Mouse (Mus musculus): Measurements from ENCODE around the gene Tmem88. TPM values are rescaled to one million over a fixed set of nuclear protein-coding genes. Genes with fewer than 3 reads are reported as not detected.

Gene Tmem88
- total RNA-seq, 2 experiments from 2014 or later: 37.1 to 38.3 TPM

- DNase-seq: no peak
These were observed 18.5 kb upstream of the Tmem88 start for GRCm38 (mm10) chr11:69416509-69416908.

GRCm38 (mm10) chr11:69415668-69416451 lies 17.8 kb upstream of the Tmem88 start:
- peak; percentile 65 for DNase-seq

GRCm38 (mm10) chr11:69415327-69415667 lies 17.3 kb upstream of the Tmem88 start:
- peak; percentile 80 for DNase-seq

- DNase-seq: no peak
These were observed 16.6 kb upstream of the Tmem88 start for GRCm38 (mm10) chr11:69414421-69415326.

GRCm38 (mm10) chr11:69413221-69414181 lies 15.5 kb upstream of the Tmem88 start, which contains the start of gene Kdm6b:
Gene Kdm6b, minus strand, starts transcription at chr11:69413675.
- DNase-seq: peak; percentile 26

- no peak for DNase-seq
These were observed 14.5 kb upstream of the Tmem88 start for GRCm38 (mm10) chr11:69412548-69412947.

GRCm38 (mm10) chr11:69411538-69412203 lies 13.6 kb upstream of the Tmem88 start:
- peak; percentile 88 for DNase-seq

GRCm38 (mm10) chr11:69411073-69411535 lies 13.1 kb upstream of the Tmem88 start:
- peak; percentile 98 for DNase-seq

- peak; percentile 69 for DNase-seq
These were observed 12.5 kb upstream of the Tmem88 start for GRCm38 (mm10) chr11:69410310-69411072.

GRCm38 (mm10) chr11:69410045-69410309 lies 11.9 kb upstream of the Tmem88 start:
- no peak for DNase-seq

- DNase-seq: peak; percentile 91
These were observed 11.5 kb upstream of the Tmem88 start for GRCm38 (mm10) chr11:69409378-69410044.

GRCm38 (mm10) chr11:69408541-69409377 lies 10.7 kb upstream of the Tmem88 start:
- DNase-seq: peak; percentile 82

GRCm38 (mm10) chr11:69407724-69408004 lies 9.6 kb upstream of the Tmem88 start:
- no peak for DNase-seq

GRCm38 (mm10) chr11:69406867-69407723 lies 9.1 kb upstream of the Tmem88 start:
- DNase-seq: no peak

- no peak for DNase-seq
These were observed 8.2 kb upstream of the Tmem88 start for GRCm38 (mm10) chr11:69406282-69406681.

- no peak for DNase-seq
These were observed 7.6 kb upstream of the Tmem88 start for GRCm38 (mm10) chr11:69405397-69406200.

- no peak for DNase-seq
These were observed 6.8 kb upstream of the Tmem88 start for GRCm38 (mm10) chr11:69404595-69405396.
